Mouse (Mus musculus) liver, adult 2 months (tissue): Measurements from ENCODE around the gene Acsf2.
"Not testable (repeated sequence)": the region's sequence is repeated elsewhere in the genome, so short reads cannot be mapped to it uniquely, and the experiment has no call there.

Source experiments
- CTCF ChIP-seq: fragments of 200-500 bp; IDR thresholded peaks from 2 replicates; pipeline ENCODE4 v1.5.1; 2011; ENCODE audit warnings: low read depth, low read length, control low read depth
- POLR2A ChIP-seq: fragments of 200-500 bp; IDR thresholded peaks from 2 replicates; pipeline ENCODE4 v1.6.1; 2011; ENCODE audit warnings: low read length, control low read depth; ENCODE audit not compliant: insufficient read depth; ENCODE audit errors: extremely low read depth

DNA sequence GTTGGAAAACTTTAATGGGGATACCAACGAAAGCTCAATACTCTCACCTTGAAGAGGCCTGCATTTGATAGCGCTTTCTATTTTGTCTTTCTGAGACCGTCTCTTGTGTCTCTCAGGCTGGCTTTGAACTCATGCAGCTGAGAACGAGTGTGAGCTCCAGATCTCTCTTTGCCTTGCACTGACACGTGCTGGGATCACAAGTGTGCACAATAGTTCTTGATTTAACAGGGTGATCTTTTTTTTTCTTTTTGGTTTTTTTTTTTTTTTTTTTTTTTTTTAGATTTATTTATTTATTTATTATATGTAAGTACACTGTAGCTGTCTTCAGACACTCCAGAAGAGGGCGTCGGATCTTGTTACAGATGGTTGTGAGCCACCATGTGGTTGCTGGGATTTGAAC is 49.6 kb upstream of the Acsf2 start:
- not testable (repeated sequence) for TF ChIP-seq CTCF, POLR2A
